Mouse (Mus musculus): ENCODE measurements around the gene Piezo1.
A peak's percentile ranks its signal among the peaks of the same experiment; 100 is the strongest.

Gene Piezo1

DNA sequence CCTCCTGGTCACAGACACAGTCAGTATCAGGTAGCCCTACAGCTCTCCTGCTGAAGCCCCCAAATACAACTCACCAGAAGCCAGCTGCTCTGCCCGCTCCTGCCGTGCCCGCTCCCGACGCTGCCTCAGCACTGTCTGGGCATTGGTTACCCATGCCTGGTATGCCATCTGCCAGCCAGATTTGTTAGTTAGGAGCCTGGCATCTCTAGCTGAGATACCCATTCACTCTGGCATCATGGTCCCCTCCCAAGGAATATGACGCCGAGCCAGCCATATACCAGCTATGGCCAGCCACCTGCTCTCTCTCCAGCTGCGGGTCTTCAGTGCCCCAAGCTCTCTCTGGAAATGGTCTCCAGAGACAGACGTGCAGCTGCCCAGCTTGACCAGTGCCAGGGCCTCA, 62.7 kb downstream of the Piezo1 start:
- no peak for DNase-seq

GRCm38 (mm10) chr8:122484831-122485230, 66.3 kb downstream of the Piezo1 start:
- DNase-seq, result no peak

DNA sequence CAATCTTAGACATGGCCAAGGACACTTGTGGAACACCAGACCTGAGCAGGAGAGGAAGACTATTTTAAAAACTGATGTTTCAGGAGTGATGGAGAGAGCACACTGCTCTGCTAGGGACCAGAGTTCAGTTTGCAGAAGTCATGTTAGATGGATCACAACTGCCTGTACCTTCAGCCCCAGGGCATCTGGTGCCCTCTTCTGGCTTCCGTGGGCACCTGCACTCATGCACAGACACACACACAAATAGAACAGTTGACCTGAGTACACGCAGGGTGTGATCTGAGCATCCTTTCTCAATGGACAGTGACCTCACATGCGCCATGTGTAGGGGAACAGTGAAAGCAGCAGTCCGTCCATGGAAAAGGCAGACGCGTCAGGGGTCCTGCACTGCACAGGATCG, 67.3 kb downstream of the Piezo1 start:
- no peak for DNase-seq

DNA sequence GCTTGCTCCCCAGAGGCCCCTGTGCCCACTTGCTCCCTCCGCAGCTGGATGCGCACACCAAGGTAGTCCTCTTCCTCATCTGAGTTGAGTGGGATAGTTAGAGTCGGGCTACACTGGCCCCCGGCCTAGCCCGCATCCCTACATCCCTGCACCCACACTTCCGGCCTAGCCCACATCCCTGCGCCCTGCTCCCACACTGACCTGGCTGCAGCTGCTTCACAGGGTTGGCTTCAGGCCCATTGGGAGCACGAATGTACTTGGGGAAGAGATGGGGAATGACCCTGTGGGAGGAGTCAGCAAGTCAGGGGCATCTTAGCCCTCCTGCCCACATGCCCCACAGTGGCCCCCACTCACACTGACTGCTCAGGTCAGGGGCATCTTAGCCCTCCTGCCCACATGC, 68.7 kb downstream of the Piezo1 start:
- DNase-seq, result no peak

- peak; percentile 95 to 96 for DNase-seq
Observed at GRCm38 (mm10) chr8:122475580-122476320, 75.4 kb downstream of the Piezo1 start, which contains the start of the genes Rnf166 and Ctu2. Gene Rnf166 (minus strand): TSS chr8:122476064. Gene Ctu2 (plus strand): TSS chr8:122476143.

- peak; percentile 54 to 69 for DNase-seq
Observed at GRCm38 (mm10) chr8:122474951-122475560, 76.1 kb downstream of the Piezo1 start.

- no peak for DNase-seq
Observed at GRCm38 (mm10) chr8:122473911-122474421, 77.2 kb downstream of the Piezo1 start.

DNA sequence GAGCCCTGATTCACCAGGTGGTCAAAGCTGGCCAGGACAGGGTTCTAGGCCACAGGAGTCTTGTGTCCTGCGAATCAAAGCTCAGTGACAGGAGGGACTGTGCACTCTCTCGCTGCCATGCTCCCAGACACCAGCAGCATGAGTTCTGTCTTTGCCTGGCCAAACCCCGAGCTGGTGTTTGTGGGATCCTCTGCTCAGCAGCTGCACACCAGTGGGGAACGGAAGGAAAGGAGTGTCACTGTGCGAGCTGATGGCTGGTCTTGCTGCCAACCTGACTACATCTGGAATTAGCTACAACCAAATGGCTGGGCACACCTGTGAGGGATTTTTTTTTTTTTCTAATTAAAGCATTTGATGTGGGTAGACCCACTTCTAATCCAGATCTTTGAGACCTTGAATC, 80.4 kb downstream of the Piezo1 start:
- DNase-seq, result no peak

GRCm38 (mm10) chr8:122469965-122470364, 81.2 kb downstream of the Piezo1 start:
- DNase-seq, result no peak

DNA sequence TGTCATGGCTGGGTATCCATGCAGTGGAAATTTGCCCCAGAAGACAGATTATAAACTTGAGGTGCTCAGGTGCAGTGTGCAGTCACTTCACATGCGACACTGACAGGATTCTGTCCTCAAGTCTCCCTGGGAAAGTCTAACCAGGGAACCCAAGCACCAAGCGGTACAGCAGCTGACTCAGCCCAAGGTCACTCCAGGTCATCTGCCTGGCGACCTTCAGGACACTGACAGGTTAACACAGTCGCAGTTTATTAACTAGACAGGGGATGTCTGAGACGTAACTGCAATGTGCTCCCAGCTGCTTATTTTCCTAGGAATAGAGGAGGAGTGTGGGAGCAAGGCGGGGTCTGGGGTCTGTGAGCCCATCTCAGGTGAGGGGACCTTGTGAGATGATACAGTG, 81.7 kb downstream of the Piezo1 start:
- DNase-seq, result no peak

DNA sequence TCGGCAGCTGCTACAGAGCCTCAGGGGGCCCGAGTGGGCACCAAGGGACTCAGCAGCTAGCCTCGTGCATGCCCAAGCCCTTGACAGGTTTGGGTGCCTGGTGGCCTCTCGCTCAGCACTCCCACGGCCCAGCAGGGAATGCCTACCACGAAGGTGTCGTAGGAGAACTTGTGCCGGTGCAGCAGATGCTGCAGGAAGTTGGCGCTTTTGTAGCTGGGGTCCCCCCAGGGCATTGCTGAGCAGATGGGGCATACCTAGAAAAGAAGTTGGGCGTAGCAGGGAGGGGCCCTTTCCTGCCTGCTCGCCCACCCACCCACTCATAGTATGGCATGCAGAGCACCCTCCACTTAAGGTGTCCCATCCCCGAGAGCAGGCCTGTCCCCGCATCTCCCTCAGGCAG, 83.3 kb downstream of the Piezo1 start:
- DNase-seq, result no peak

- DNase-seq, result no peak
Observed at GRCm38 (mm10) chr8:122464985-122465384, 86.1 kb downstream of the Piezo1 start.

GRCm38 (mm10) chr8:122463651-122464640, 87.2 kb downstream of the Piezo1 start:
- no peak for DNase-seq

- DNase-seq, result no peak
Observed at GRCm38 (mm10) chr8:122462510-122462909, 88.6 kb downstream of the Piezo1 start.

DNA sequence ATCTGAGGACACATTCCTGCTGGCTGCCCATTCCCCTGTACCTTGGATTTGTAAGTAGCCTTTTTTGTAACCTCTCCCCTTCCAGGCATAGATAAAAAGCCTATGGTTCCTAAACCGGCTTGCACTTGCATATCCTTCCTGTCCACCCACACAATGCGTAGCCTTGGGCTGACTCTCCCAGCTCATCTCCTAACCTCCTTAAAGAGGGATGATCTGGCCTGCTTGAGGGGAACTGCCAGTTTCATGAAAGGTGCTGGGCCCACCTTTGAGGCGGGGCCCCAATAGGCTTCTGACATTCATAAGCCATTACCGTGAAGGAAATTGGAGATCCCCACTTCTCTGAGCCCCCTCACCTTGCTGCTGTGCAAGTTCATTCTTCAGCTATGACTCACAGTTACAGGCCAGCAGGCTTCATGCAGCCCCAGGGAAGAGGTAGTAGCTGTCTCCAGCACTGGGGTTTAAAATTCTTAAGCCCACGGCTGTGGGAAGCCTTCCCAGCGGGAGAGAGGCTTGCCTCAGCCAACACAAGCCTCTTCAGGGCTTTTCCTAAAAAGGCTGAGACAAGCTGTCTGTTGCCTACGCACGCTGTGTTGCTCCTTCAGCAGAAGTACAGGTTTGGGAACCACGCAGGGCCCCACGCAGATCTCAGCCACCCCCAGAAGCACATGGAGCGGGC, 89.5 kb downstream of the Piezo1 start:
- no peak for DNase-seq

- DNase-seq, result peak; percentile 72 to 85
Observed at GRCm38 (mm10) chr8:122460524-122461472, 90.3 kb downstream of the Piezo1 start, which contains the start of gene Snai3. Gene Snai3 (minus strand): TSS chr8:122460733.

- DNase-seq, result no peak
Observed at GRCm38 (mm10) chr8:122459990-122460389, 91.1 kb downstream of the Piezo1 start.

DNA sequence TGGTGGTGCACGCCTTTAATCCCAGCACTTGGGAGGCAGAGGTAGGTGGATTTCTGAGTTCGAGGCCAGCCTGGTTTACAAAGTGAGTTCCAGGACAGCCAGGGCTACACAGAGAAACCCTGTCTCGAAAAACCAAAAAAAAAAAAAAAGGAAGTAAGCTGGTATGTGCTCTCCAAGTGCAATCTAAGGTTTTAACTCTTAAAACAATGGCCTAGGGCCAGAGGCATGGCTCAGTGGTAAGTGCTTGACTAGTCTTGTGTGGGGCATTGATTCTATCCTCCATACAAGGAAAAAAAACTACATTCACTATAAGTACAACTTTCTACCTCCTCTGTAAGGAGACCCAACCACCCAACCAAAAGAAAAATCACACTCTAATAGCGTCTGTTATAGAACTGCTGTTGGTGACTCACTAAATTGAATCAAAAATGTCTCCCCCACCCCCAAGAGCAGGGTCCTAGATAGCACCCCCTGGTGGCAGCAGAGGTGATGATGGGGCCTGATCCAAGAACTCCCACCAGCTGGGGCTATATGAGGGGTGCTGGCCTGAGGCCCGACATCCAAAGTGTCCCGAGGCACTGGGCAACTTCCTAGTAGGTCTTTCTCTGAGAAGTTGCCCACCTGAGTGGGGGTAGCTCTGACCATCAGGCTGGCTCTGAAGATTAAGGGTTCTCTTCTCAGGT, 91.8 kb downstream of the Piezo1 start:
- DNase-seq, result peak; percentile 56 to 58

DNA sequence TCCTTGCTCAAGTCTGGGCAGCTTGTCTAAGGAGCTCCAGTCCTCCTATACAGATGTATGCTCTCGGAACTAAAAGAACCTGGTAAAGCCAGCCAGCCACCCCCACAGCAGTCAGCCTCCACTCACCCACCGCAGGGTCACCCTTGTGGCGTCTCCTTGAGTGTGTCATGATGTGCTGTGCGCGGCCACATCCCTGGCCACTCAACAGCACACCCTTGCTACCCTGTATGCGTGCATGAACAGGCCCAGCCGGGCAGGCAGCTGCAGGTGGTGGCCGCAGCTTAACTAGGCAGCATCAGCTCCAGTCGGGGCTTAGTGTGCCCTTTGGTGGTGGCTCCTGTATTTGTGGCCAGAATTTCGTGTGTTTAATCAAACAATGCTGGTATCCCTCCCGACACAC, 94.0 kb downstream of the Piezo1 start:
- no peak for DNase-seq

GRCm38 (mm10) chr8:122454409-122454808, 96.7 kb downstream of the Piezo1 start:
- no peak for DNase-seq
